Mouse (Mus musculus) forebrain, embryonic 10.5 days (tissue): ENCODE results near the gene 1700012B09Rik. TPM values are rescaled to one million over a fixed set of nuclear protein-coding genes. Genes with fewer than 3 reads are reported as not detected.

Experiments
- DNase-seq: peaks from one replicate; pipeline ENCODE4 v3.0.0-alpha.2; 2017; ENCODE audit warnings: low spot score; ENCODE audit errors: extremely low spot score
- H3K27ac ChIP-seq: fragments of 300-500 bp; sonication (generic); 2 replicates; pipeline ENCODE4 v1.5.1; 2016; ENCODE audit warnings: mild to moderate bottlenecking
- H3K27me3 ChIP-seq: fragments of 300-500 bp; sonication (generic); 2 replicates; pipeline ENCODE4 v1.6.1; 2016; ENCODE audit warnings: mild to moderate bottlenecking; ENCODE audit not compliant: poor library complexity, severe bottlenecking
- H3K36me3 ChIP-seq: fragments of 300-500 bp; sonication (generic); replicated peaks from 2 replicates; pipeline ENCODE4 v1.6.1; 2016; ENCODE audit warnings: mild to moderate bottlenecking, moderate library complexity
- H3K4me1 ChIP-seq: fragments of 300-500 bp; sonication (generic); 2 replicates; pipeline ENCODE4 v1.6.1; 2016
- H3K4me3 ChIP-seq: fragments of 300-500 bp; sonication (generic); 2 replicates; pipeline ENCODE4 v1.5.1; 2016; ENCODE audit warnings: mild to moderate bottlenecking, moderate library complexity
- H3K9me3 ChIP-seq: fragments of 300-500 bp; sonication (generic); 2 replicates; pipeline ENCODE4 v1.6.1; 2016; ENCODE audit warnings: mild to moderate bottlenecking, moderate library complexity
- WGBS: fragments of 180-500 bp; shearing (Covaris S2); methylation state at CpG from one replicate; pipeline ENCODE4 v1.1.7; 2016; 5-methylcytosine and 5-hydroxymethylcytosine counted together
- polyA plus RNA-seq: library from polyadenylated mRNA; unstranded; fragments of >200 nt; fragmentation: Nextera tagmentation; extraction: Ambion mirVana; gene quantifications from 2 replicates; pipeline ENCODE4 v1.2.1, GENCODE M21; 2016

The 1700012B09Rik gene
- polyA plus RNA-seq, 1 experiment from 2014 or later: not detected

- H3K36me3 ChIP-seq: no peaks in the 10 kb centered on the region
- no peak for DNase-seq
- WGBS: 88% methylated on average over 5 of the region's 5 CpGs
- H3K4me3 ChIP-seq: no peak overlapping the region
- H3K27me3 ChIP-seq: 0 out of 2 replicates have a peak, but pooled peaks cover 8% of the 10 kb centered on the region
- H3K27ac ChIP-seq: no peak overlapping the region
- peaks cover 4% of the 10 kb centered on the region; the same call in 1 of the 2 replicates for H3K4me1 ChIP-seq
- H3K9me3 ChIP-seq: no peaks in the 10 kb centered on the region
Measured at GRCm38 (mm10) chr9:14721610-14722009, 49.2 kb downstream of the 1700012B09Rik start.

DNA sequence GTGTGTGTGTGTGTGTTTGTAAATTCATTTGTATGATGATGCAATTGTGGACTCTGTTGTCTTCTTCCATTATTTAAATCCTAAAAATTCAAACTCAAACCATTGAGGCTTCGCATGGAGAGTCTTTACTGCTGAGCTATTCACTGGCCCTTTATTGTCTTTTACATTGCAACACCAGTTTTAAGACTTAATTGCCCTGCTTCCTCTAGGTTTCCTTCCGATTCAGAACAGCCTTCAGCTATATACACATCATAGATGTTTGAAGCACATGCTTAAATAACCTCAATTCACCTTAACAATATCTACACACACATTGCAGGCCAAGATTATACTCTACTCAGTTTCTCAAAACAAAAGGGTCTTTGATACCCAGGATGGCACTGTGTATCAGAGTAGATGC lies 50.4 kb downstream of the 1700012B09Rik start:
- Histone ChIP-seq H3K27ac (no peak overlapping the region), H3K9me3 (no peaks in the 10 kb centered on the region), H3K4me3 (no peak overlapping the region), H3K36me3 (no peaks in the 10 kb centered on the region), H3K27me3 (0 out of 2 replicates have a peak, but pooled peaks cover 8% of the 10 kb centered on the region), H3K4me1 (peaks cover 4% of the 10 kb centered on the region; the same call in 1 of the 2 replicates)
- DNase-seq: no peak
- WGBS: 71% methylated on average over 2 of the region's 2 CpGs

- H3K4me3 ChIP-seq: no peak overlapping the region
- H3K36me3 ChIP-seq: no peaks in the 10 kb centered on the region
- 0 out of 2 replicates have a peak, but pooled peaks cover 8% of the 10 kb centered on the region for H3K27me3 ChIP-seq
- peaks cover 4% of the 10 kb centered on the region; the same call in 1 of the 2 replicates for H3K4me1 ChIP-seq
- no peaks in the 10 kb centered on the region for H3K9me3 ChIP-seq
- no peak for DNase-seq
- H3K27ac ChIP-seq: 0 out of 2 replicates have a peak overlapping the region, but pooled peaks have one; percentile 9
Measured at GRCm38 (mm10) chr9:14718332-14718691, 52.5 kb downstream of the 1700012B09Rik start.

DNA sequence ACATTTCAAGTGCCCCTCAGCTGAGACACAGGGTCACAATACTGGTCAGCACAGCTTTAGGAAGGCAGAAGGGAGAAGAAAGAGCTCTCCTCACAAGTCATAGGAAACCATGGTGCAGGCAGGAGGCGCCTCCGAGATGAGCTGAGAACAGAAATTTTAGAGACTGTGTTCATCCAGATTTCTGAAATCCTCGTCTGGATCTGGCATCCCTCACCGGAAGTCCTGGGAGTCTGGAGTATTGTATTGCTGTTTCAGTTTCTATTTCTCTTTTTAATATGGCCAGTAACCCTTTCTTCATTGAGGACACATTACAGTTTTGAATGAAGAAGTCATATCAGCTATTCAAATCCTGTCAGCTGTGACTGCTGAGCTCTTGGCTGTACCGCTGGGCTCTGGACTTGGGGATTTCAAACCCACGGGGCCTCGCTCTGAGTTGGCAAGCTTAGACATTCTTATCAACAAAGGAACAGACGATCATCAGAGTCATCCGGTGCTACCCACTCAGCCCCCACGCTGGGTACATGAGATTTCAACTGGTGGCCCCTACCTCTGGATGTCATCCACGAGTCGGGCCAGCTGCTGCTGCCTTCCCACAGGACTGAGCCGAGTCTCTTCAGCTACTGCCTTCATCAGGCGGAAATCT lies 53.0 kb downstream of the 1700012B09Rik start:
- no peak for DNase-seq
- Histone ChIP-seq H3K4me1 (peaks cover 4% of the 10 kb centered on the region; the same call in 1 of the 2 replicates), H3K27me3 (0 out of 2 replicates have a peak, but pooled peaks cover 8% of the 10 kb centered on the region), H3K9me3 (no peaks in the 10 kb centered on the region), H3K4me3 (no peak overlapping the region), H3K36me3 (no peaks in the 10 kb centered on the region), H3K27ac (0 out of 2 replicates have a peak overlapping the region, but pooled peaks have one; percentile 9)
- 75% methylated on average over 14 of the region's 14 CpGs for WGBS

- Histone ChIP-seq H3K27ac (no peak overlapping the region), H3K27me3 (no peaks in the 10 kb centered on the region), H3K36me3 (no peaks in the 10 kb centered on the region), H3K4me3 (no peak overlapping the region), H3K4me1 (peaks cover 4% of the 10 kb centered on the region; the same call in 1 of the 2 replicates), H3K9me3 (no peaks in the 10 kb centered on the region)
- 92% methylated on average over 15 of the region's 15 CpGs for WGBS
- DNase-seq: no peak
Measured at GRCm38 (mm10) chr9:14715258-14715657, 55.6 kb downstream of the 1700012B09Rik start.

DNA sequence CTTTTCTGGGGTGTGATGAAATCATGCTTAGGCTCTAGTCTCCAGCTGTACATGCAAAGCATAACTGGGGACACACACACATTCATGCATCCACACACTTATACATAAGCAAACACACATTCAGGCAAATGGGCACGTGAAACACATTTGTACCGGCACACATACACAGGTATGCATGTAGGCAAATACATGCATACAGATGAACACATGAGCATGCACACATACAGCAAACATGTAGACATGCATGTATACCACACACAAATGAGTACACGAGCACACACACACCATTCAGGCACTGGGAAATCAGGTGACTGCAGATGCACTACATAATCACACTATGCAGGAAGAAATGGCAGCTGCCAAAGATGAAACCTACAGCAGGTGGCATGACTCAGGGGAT lies 59.9 kb downstream of the 1700012B09Rik start:
- Histone ChIP-seq H3K4me3 (no peak overlapping the region), H3K27me3 (no peaks in the 10 kb centered on the region), H3K36me3 (no peaks in the 10 kb centered on the region), H3K9me3 (no peaks in the 10 kb centered on the region), H3K27ac (no peak overlapping the region), H3K4me1 (no peaks in the 10 kb centered on the region; the same call in 1 of the 2 replicates)
- DNase-seq: no peak
- WGBS: 87% methylated on average over 3 of the region's 3 CpGs

Other genes starting within 250 kb of the 1700012B09Rik start
- 15.7 and 17.3 TPM in 2 replicates for gene Amotl1, start 126.0 kb downstream of the 1700012B09Rik start, polyA plus RNA-seq
- gene Piwil4, start 30.3 kb downstream of the 1700012B09Rik start, polyA plus RNA-seq: 0.12 and 0.14 TPM in 2 replicates
- 2.4 and 3.1 TPM in 2 replicates for gene Fut4, start 18.6 kb downstream of the 1700012B09Rik start, polyA plus RNA-seq
- gene Mre11a, start 13.6 kb upstream of the 1700012B09Rik start, polyA plus RNA-seq: 45.1 and 46.0 TPM in 2 replicates
- 59.2 and 59.6 TPM in 2 replicates for gene Ankrd49, start 13.8 kb upstream of the 1700012B09Rik start, polyA plus RNA-seq
- 0.14 and 0.30 TPM in 2 replicates for gene Gpr83, start 89.2 kb upstream of the 1700012B09Rik start, polyA plus RNA-seq
- gene Izumo1r, start 132.9 kb upstream of the 1700012B09Rik start, polyA plus RNA-seq: 0.22 TPM in 1 of 2 replicates, not detected in the other